Comparison of ENCODE assay signal across 8 mouse cellular contexts in genomic region chr6:50254723-50255184, GRCm38 (mm10). TPM values are rescaled to one million over a fixed set of nuclear protein-coding genes. Genes with fewer than 3 reads are reported as not detected.
DNase-seq lines count a peak whose midpoint lies in the region; ATAC-seq and TF ChIP-seq lines count a peak whose summit lies in the region.

No protein-coding gene starts in this region.

- WGBS in kidney, postnatal 0 days = 49% methylated on average over 10 of the region's 10 CpGs
- 24% methylated on average over 10 of the region's 10 CpGs for WGBS in stomach, embryonic 15.5 days

- peaks cover 6% of the 10 kb centered on the region; the same call in 1 of the 2 replicates for H3K4me1 ChIP-seq in kidney, postnatal 0 days (replicated peaks; ENCODE audit: insufficient read depth, low read length)
- no peaks in the 10 kb centered on the region for H3K4me1 ChIP-seq in stomach, embryonic 15.5 days

- no peaks in the 10 kb centered on the region for H3K27me3 ChIP-seq in kidney, postnatal 0 days (ENCODE audit: insufficient read depth, low read length)
- no peaks in the 10 kb centered on the region for H3K27me3 ChIP-seq in stomach, embryonic 15.5 days (replicated peaks)

- H3K4me3 ChIP-seq in kidney, postnatal 0 days (replicated peaks; ENCODE audit: low read depth, low read length) = no peak overlapping the region
- no peak overlapping the region for H3K4me3 ChIP-seq in stomach, embryonic 15.5 days (replicated peaks)

- H3K27ac ChIP-seq in kidney, postnatal 0 days = no peak overlapping the region; the same call in 1 of the 2 replicates
- H3K27ac ChIP-seq in stomach, embryonic 15.5 days = 0 out of 2 replicates have a peak overlapping the region, but pooled peaks have one; percentile 18

- H3K36me3 ChIP-seq in kidney, postnatal 0 days (ENCODE audit: insufficient read depth, low read length) = no peaks in the 10 kb centered on the region
- no peaks in the 10 kb centered on the region for H3K36me3 ChIP-seq in stomach, embryonic 15.5 days

- H3K9me3 ChIP-seq in kidney, postnatal 0 days (replicated peaks; ENCODE audit: low read length) = no peaks in the 10 kb centered on the region
- H3K9me3 ChIP-seq in stomach, embryonic 15.5 days = no peaks in the 10 kb centered on the region

- no peak for TF ChIP-seq CTCF in kidney, postnatal 0 days (IDR thresholded peaks at IDR 0.05; ENCODE audit: low read depth)

- peak; percentile 100 for DNase-seq in 3T3-L1 (ENCODE audit: low read depth, low spot score)
- peak; percentile 77 for DNase-seq in adrenal gland, postnatal 14 days
- peak; percentile 96 for DNase-seq in heart, adult 11 months
- DNase-seq in kidney, postnatal 0 days (ENCODE audit: low spot score) = peak; percentile 29
- peak; percentile 70 for DNase-seq in lung, postnatal 14 days
- no peak for DNase-seq in cerebellum, adult 11 months

- no peak; the same call in 1 of the 2 replicates for ATAC-seq in kidney, postnatal 0 days (replicated peaks; ENCODE audit: low FRiP score, low read depth)
- ATAC-seq in stomach, embryonic 15.5 days (ENCODE audit: insufficient read depth, low FRiP score, low read depth) = no peak
- no peak for ATAC-seq in erythroblast, adult 5-6 weeks (replicated peaks; ENCODE audit: low FRiP score, poor library complexity, severe bottlenecking)

- no peak overlapping the region for H3K9ac ChIP-seq in kidney, postnatal 0 days (ENCODE audit: low read depth, low read length)
- no peak overlapping the region for H3K9ac ChIP-seq in stomach, embryonic 15.5 days

- H3K4me2 ChIP-seq in kidney, postnatal 0 days (ENCODE audit: low read length) = no peak overlapping the region
- peak overlapping the region; percentile 40 for H3K4me2 ChIP-seq in stomach, embryonic 15.5 days

RNA-seq across cellular contexts. Expression of gene Gsdme, which starts 8.9 kb away (rescaled TPM):
- 1.0 and 2.1 TPM in 2 replicates for total RNA-seq in adrenal gland, postnatal 14 days (2021)
- polyA plus RNA-seq in kidney, postnatal 0 days (2015; fragmentation: Nextera tagmentation; extraction: Ambion mirVana) = 54.5 and 59.5 TPM in 2 replicates
- 29.8 and 31.9 TPM in 2 replicates for polyA plus RNA-seq in stomach, embryonic 15.5 days (2015; fragmentation: Nextera tagmentation; extraction: Ambion mirVana)
- total RNA-seq in erythroblast, adult 5-6 weeks (2015; ENCODE audit: low replicate concordance) = 4.6 and 9.6 TPM in 2 replicates
- total RNA-seq in erythroblast, adult 5-6 weeks (2017; ENCODE audit: low replicate concordance) = 2.4 and 9.2 TPM in 2 replicates
